Mouse (Mus musculus) retina, adult 2 months (tissue): ENCODE data around the gene Pdzk1.

Experiments
- DNase-seq: peaks from one replicate; pipeline ENCODE4 v3.0.0-alpha.2; 2012; ENCODE audit warnings: low read depth, low spot score

Pdzk1 gene

GRCm38 (mm10) chr3:96834587-96835348, 5.7 kb downstream of the Pdzk1 start:
- DNase-seq, result no peak

- no peak for DNase-seq
These were observed 7.3 kb downstream of the Pdzk1 start for GRCm38 (mm10) chr3:96836414-96836813.

DNA sequence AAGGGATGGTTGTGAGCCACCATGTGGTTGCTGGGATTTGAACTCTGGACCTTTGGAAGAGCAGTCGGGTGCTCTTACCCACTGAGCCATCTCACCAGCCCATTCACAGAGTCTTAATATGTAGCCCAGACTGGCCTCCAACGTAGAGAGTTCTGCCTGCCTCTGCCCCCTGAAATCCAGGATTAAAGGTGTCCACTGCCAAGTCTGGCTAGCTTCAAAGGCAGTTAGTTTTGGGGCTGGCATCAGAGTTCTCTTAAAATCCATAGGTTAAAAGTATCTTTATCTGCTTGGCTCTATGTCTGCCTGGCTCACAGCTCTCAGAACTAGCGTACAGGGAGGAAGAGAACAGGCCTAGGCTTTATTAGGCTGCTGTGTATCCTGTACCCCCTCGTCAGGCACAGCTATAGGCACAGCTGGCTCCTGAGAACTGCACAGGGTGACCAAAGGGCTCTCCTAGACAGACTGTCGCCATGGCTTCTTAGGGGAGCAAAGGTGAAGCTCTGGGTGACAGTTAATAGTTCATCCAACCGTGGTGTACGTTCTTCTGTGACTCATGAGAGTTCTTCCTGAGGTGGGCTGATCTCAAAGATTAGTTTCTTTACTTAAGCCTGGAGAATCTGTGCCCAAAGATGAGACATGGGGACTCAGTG, 10.0 kb downstream of the Pdzk1 start:
- no peak for DNase-seq

DNA sequence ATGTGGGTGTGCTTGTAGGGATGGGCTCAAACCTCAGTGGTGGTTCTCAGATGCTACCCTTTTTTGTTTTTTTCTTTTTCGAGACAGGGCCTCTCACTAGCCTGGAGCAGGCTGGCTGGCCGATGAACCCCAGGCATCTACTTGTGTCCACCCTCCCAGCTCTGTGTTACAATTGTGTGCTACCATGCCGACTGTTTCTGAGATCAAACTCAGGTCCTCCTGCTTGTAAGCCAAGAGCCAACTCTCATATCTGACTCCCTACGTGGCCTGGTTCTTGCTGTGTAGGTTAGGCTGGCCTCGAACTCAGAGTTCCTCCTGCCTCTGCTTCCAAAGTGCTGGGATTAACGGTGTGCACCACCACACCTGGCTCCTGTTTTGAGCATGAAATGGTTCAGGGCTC, 16.1 kb downstream of the Pdzk1 start:
- no peak for DNase-seq

DNA sequence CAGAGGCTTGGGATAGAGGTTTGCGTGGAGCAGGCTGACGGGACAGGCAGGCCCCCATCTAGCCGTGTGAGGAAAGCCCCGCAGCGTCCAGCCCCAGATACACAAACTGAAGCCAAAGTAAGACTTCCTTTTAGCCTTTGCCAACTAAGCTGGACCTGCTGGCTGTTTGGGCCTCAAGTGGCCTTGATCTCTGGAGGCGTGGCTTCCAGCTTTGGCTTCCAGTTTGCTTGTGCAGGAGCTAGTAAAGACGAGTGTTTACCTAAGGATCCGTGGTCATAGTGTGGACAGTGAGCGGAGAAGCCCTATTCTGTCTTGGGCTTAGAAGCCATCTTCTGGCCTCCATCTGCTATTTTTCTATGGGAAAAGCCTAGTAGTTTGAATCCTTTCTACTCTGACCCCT, 16.7 kb downstream of the Pdzk1 start:
- no peak for DNase-seq

- no peak for DNase-seq
These were observed 17.9 kb downstream of the Pdzk1 start for GRCm38 (mm10) chr3:96846985-96847384.

DNA sequence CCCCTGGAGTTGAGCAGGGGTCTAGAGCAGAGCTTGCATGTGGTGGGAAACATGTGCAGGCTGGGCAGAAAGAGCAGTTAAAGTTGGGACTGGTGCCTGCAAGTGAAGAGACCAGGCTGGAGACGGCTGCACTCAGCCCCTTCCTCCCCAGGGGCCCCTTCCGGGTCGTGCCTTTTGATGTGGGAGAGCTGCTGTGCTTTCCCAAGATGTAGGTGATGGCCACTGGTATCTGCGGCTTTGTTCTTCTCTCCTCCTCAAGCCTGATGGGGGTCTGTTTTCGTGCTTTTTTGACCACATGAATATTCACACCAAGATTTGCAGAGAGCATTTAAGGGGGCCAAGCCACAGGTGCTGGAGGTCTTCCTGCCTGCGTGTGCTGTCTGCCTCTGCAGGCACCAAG, 18.6 kb downstream of the Pdzk1 start:
- DNase-seq, result no peak

DNA sequence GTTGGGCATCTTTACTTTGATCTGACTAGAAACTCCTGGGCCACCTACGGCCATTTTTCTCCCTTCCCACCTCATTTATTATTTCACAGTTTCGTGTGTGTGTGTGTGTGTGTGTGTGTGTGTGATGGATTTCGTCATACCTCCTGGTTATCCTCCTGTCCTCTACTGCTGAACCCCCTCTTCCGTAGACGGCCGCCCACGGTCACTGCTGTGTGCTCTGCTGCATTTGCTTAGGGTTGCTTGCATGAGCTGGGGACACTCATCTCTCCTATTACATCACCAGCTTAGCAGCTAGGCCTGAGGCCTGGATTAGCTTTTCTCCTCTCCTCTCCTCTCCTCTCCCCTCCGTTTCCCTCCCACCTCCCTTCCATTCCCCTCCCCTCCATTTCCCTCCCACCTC, 19.4 kb downstream of the Pdzk1 start:
- DNase-seq, result no peak

- DNase-seq, result no peak
These were observed 20.2 kb downstream of the Pdzk1 start for GRCm38 (mm10) chr3:96849168-96849727.

DNA sequence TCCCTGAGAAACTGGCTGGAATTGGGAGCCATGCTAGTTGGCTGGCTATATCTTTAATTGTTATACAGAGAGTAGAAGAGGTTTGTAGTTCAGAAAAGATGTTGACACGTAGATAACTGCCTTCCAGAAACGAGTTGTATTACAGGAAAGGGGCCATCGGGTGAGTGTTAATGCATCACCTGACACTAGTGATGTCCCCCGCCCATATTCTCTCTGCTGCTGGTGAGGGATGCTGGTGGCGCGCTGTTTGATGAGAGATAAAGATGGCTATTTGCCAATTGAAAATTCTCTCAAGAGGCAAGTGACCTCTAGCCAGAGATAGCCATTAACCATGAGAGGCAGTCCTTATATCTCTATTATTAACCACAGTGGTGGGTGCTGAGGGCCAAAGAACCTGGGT, 23.5 kb downstream of the Pdzk1 start:
- DNase-seq, result no peak

DNA sequence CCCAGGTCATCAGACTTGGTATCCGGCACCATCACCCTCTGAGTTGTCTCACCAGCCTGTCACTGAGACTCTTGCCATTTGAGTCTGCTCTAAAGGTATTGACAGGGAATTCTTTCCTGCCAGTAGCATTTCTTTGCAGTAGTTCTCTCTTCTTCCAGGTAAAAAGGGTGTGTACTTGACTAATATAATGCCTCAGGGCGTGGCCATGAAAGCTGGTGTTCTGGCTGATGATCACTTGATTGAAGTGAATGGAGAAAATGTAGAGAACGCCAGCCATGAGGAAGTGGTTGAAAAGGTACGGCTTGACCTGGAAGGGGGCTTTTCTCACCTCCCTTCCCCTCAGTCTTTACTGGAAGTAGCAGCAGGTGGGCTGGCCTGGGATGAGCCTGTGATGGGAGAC, 25.3 kb downstream of the Pdzk1 start:
- no peak for DNase-seq

- DNase-seq, result no peak
These were observed 26.7 kb downstream of the Pdzk1 start for GRCm38 (mm10) chr3:96855833-96856232.

DNA sequence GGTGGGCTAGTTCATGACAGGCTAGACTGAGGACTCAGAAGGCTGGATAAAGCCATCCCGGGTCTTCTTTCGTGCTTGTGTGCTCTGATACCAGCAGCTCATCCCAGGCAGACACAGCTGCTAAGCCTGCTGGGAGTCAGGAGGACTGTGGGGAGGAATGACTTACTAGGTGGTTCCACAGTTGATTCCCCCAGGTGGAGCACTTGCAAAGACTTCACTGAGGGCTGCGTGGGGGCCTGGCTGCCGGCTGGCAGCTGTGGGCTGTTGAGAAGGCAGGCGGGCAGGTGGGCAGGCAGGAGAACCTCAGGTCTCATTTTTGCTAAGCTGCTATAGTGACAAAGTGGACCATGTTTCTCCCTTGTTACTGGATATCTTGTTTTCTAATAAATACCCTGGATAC, 31.4 kb downstream of the Pdzk1 start:
- no peak for DNase-seq

- no peak for DNase-seq
These were observed 38.8 kb downstream of the Pdzk1 start for GRCm38 (mm10) chr3:96867863-96868262.

GRCm38 (mm10) chr3:96868566-96868965, 39.5 kb downstream of the Pdzk1 start:
- DNase-seq, result no peak

- DNase-seq, result no peak
These were observed 40.0 kb downstream of the Pdzk1 start for GRCm38 (mm10) chr3:96869091-96869490.

DNA sequence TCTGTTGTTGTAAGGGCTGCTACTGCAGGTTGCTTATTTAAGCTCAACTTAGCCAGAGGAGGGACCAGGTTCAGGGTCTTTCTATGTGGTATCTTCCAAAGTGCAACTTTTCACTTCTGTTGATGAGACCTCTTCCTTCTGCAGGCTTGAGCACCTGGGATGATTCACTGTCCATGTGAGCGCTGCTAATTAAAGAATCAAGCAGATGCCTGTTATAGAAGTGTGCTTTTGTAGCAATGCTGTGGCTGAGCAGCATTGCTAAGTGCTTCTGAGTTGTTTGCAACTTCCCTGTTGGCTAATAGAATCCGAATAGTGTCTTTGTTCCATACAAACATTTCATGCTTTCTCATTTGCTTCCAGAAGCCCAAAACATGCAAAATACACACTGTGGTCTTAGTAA, 41.2 kb downstream of the Pdzk1 start:
- DNase-seq, result no peak

DNA sequence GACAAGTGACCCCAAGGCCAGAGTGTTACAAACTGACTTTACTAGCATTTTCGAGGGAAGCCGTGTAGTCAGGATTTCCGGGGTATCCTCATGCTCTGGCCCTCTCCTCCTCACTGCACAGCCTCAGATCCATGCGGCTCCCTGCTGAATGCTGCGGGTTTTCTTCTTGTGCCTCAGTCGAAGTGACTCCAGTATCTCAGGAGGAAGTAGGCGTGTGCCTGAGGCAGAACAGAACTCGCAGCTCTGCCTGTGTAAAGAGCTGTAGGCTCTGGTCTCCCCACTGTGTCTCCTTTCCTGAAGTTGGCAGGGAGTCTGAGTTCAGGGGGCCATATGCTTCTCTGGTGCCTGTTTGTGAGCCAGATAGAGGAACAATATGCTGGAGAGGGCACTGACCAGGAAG, 42.0 kb downstream of the Pdzk1 start:
- no peak for DNase-seq

DNA sequence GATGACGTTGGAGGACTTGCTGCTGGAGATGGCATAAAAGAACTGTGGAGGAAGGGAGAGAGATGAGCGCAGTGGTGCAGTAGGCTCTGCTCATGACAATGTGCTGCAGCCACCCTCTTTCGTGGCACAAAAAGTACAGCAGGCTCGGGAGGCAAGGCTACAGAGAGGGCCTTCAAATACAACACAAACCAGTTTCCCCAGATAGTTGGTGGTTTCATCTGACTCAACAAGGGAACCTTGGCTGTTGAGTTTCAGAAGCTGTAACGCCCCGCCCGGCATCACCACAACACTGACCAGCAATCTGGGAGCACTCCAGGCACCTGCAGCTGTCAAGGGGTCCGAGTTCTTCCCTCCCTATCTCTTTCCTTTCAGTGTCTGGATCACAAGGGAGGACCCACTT, 43.4 kb downstream of the Pdzk1 start:
- DNase-seq, result no peak

GRCm38 (mm10) chr3:96874808-96875571, 45.9 kb downstream of the Pdzk1 start:
- no peak for DNase-seq

DNA sequence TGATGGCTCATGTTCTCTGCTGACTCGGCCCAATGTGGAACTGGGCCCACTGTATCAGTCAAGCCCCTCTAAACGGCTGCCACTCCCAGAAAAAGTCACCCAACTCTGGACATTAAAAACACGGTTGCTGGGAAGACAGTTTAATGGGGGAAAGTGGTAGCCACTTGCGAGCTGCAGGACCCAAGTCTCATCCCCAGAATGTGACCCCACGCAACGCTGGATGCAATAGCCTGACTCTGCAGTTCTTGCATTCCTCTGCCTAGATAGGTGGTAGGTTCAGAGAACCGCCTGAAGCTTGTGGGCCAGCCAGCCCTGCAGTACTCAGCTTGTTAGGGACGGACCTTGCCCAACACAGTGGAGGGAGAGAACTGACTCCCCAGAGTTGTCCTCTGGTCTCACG, 50.5 kb downstream of the Pdzk1 start:
- DNase-seq, result no peak

- DNase-seq, result no peak
These were observed 51.3 kb downstream of the Pdzk1 start for GRCm38 (mm10) chr3:96880385-96880784.
